Mouse (Mus musculus) MEL (cell line): Measurements from ENCODE around the gene Lhx3. TPM values are rescaled to one million over a fixed set of nuclear protein-coding genes. Genes with fewer than 3 reads are reported as not detected.

Experiments
- DNase-seq: peaks from one replicate; pipeline ENCODE4 v3.0.0; 2011; ENCODE audit warnings: low read depth, low spot score
- H3K27ac ChIP-seq: 2 replicates; pipeline ENCODE4 v1.5.1; 2012; ENCODE audit warnings: low read depth, mild to moderate bottlenecking, control low read depth, low read length, moderate library complexity; ENCODE audit not compliant: control insufficient read depth
- H3K27me3 ChIP-seq, 2 experiments: fragments of 150-350 bp in 1 of 2; sonication (generic) in 1 of 2; 2 replicates each; pipeline ENCODE4 v1.6.1; 2012; ENCODE audit warnings: low read length in 2 of 2, mild to moderate bottlenecking in 2 of 2, improper control_type of control experiment in 1 of 2, moderate library complexity in 1 of 2; ENCODE audit not compliant: insufficient read depth in 2 of 2, control insufficient read depth in 1 of 2
- H3K36me3 ChIP-seq, 2 experiments: 2 replicates each; pipeline ENCODE4 v1.6.1; 2012 to 2014; ENCODE audit warnings: low read length in 2 of 2, improper control_type of control experiment in 1 of 2, inconsistent platforms in 1 of 2, mild to moderate bottlenecking in 1 of 2; ENCODE audit not compliant: insufficient read depth in 2 of 2, control insufficient read depth in 1 of 2
- H3K4me1 ChIP-seq, 2 experiments: fragments of 150-350 bp in 1 of 2; sonication (generic) in 1 of 2; 2 replicates each; pipeline ENCODE4 v1.6.1; 2012; ENCODE audit warnings: low read length in 2 of 2, improper control_type of control experiment in 1 of 2, mild to moderate bottlenecking in 1 of 2; ENCODE audit not compliant: insufficient read depth in 2 of 2, control insufficient read depth in 1 of 2
- H3K4me3 ChIP-seq, 2 experiments: fragments of 150-350 bp in 1 of 2; sonication (generic) in 1 of 2; 2 replicates each; pipeline ENCODE4 v1.5.1; 2012; ENCODE audit warnings: low read depth in 2 of 2, low read length in 2 of 2, mild to moderate bottlenecking in 2 of 2, moderate library complexity in 2 of 2, control low read depth in 1 of 2, improper control_type of control experiment in 1 of 2; ENCODE audit not compliant: control insufficient read depth in 1 of 2, insufficient read depth in 1 of 2
- H3K79me2 ChIP-seq: 2 replicates; pipeline ENCODE4 v1.6.1; 2012; ENCODE audit warnings: mild to moderate bottlenecking, low read length, moderate library complexity; ENCODE audit not compliant: control insufficient read depth, poor library complexity, insufficient read depth
- H3K9ac ChIP-seq: 2 replicates; pipeline ENCODE4 v1.6.1; 2012; ENCODE audit warnings: low read depth, mild to moderate bottlenecking, control low read depth, low read length, moderate library complexity; ENCODE audit not compliant: control insufficient read depth, poor library complexity, severe bottlenecking
- H3K9me3 ChIP-seq: fragments of 150-350 bp; sonication (generic); replicated peaks from 2 replicates; pipeline ENCODE4 v1.6.1; 2012; ENCODE audit warnings: mild to moderate bottlenecking, low read length, improper control_type of control experiment, moderate library complexity; ENCODE audit not compliant: insufficient read depth
- BHLHE40 ChIP-seq: IDR thresholded peaks from 2 replicates; pipeline ENCODE4 v1.6.1; 2012; ENCODE audit warnings: low read depth, mild to moderate bottlenecking, inconsistent platforms, low read length, improper control_type of control experiment, borderline replicate concordance
- CTCF ChIP-seq, 3 experiments: IDR thresholded peaks in 2 of 3; conservative IDR thresholded peaks in 1 of 3; 2 replicates each; pipeline ENCODE4 v1.5.1; 2011 to 2012; ENCODE audit warnings: low read length in 3 of 3, low read depth in 2 of 3, mild to moderate bottlenecking in 2 of 3, improper control_type of control experiment in 1 of 3, inconsistent platforms in 1 of 3, mixed read lengths in 1 of 3, moderate library complexity in 1 of 3; ENCODE audit not compliant: control insufficient read depth in 1 of 3, insufficient read depth in 1 of 3, poor library complexity in 1 of 3, severe bottlenecking in 1 of 3
- ELF1 ChIP-seq: IDR thresholded peaks from 2 replicates; pipeline ENCODE4 v1.6.1; 2014; ENCODE audit warnings: low read depth, mild to moderate bottlenecking, inconsistent platforms, low read length, improper control_type of control experiment, moderate library complexity
- GABPA ChIP-seq: IDR thresholded peaks from 2 replicates; pipeline ENCODE4 v1.6.1; 2012; ENCODE audit warnings: low read depth, mild to moderate bottlenecking, inconsistent platforms, low read length, improper control_type of control experiment, moderate library complexity
- GATA1 ChIP-seq: IDR thresholded peaks from 2 replicates; pipeline ENCODE4 v1.6.1; 2011; ENCODE audit warnings: low read depth, low read length, improper control_type of control experiment
- HCFC1 ChIP-seq: IDR thresholded peaks from 2 replicates; pipeline ENCODE4 v1.6.1; 2012; ENCODE audit warnings: low read depth, mild to moderate bottlenecking, inconsistent platforms, low read length, improper control_type of control experiment, moderate library complexity
- KAT2A ChIP-seq: conservative IDR thresholded peaks from 2 replicates; pipeline ENCODE4 v1.6.1; 2012; ENCODE audit warnings: low read depth, low read length, improper control_type of control experiment, inconsistent platforms
- MAFK ChIP-seq: IDR thresholded peaks from 2 replicates; pipeline ENCODE4 v1.6.1; 2011; ENCODE audit warnings: low read depth, mild to moderate bottlenecking, low read length, improper control_type of control experiment, borderline replicate concordance
- MAX ChIP-seq: IDR thresholded peaks from 2 replicates; pipeline ENCODE4 v1.6.1; 2011; ENCODE audit warnings: low read length, improper control_type of control experiment
- MAZ ChIP-seq: IDR thresholded peaks from 2 replicates; pipeline ENCODE4 v1.6.1; 2012; ENCODE audit warnings: low read depth, mild to moderate bottlenecking, inconsistent platforms, low read length, improper control_type of control experiment
- MEF2A ChIP-seq: IDR thresholded peaks from 2 replicates; pipeline ENCODE4 v1.6.1; 2014; ENCODE audit warnings: low read depth, mild to moderate bottlenecking, inconsistent platforms, low read length, improper control_type of control experiment; ENCODE audit not compliant: poor library complexity, insufficient replicate concordance, severe bottlenecking; ENCODE audit errors: extremely low read depth
- MXI1 ChIP-seq: IDR thresholded peaks from 2 replicates; pipeline ENCODE4 v1.6.1; 2011; ENCODE audit warnings: mild to moderate bottlenecking, low read depth, low read length, improper control_type of control experiment
- MYB ChIP-seq: IDR thresholded peaks from 2 replicates; pipeline ENCODE4 v1.6.1; 2011; ENCODE audit warnings: mild to moderate bottlenecking, low read depth, low read length, improper control_type of control experiment
- MYC ChIP-seq: IDR thresholded peaks from 2 replicates; pipeline ENCODE4 v1.6.1; 2011; ENCODE audit warnings: low read depth, mild to moderate bottlenecking, low read length, improper control_type of control experiment, moderate library complexity
- NELFE ChIP-seq: IDR thresholded peaks from 2 replicates; pipeline ENCODE4 v1.6.1; 2011; ENCODE audit warnings: low read depth, low read length, improper control_type of control experiment
- NRF1 ChIP-seq: IDR thresholded peaks from 2 replicates; pipeline ENCODE4 v1.6.1; 2014; ENCODE audit warnings: low read depth, mild to moderate bottlenecking, inconsistent platforms, low read length, improper control_type of control experiment, moderate library complexity; ENCODE audit not compliant: poor library complexity, insufficient read depth, severe bottlenecking
- POLR2A ChIP-seq, 2 experiments: IDR thresholded peaks; 2 replicates each; pipeline ENCODE4 v1.6.1; 2011 to 2012; ENCODE audit warnings: low read length in 2 of 2, mild to moderate bottlenecking in 2 of 2, control low read depth in 1 of 2, improper control_type of control experiment in 1 of 2, low read depth in 1 of 2, moderate library complexity in 1 of 2; ENCODE audit not compliant: control insufficient read depth in 1 of 2, insufficient read depth in 1 of 2, poor library complexity in 1 of 2
- POLR2AphosphoS2 ChIP-seq: IDR thresholded peaks from 2 replicates; pipeline ENCODE4 v1.6.1; 2011; ENCODE audit warnings: low read length, improper control_type of control experiment
- POLR2AphosphoS5 ChIP-seq: IDR thresholded peaks from 2 replicates; pipeline ENCODE4 v1.6.1; 2012; ENCODE audit warnings: low read depth, borderline replicate concordance, mild to moderate bottlenecking, inconsistent platforms, low read length, moderate library complexity, mixed read lengths
- SIN3A ChIP-seq: IDR thresholded peaks from 2 replicates; pipeline ENCODE4 v1.6.1; 2012; ENCODE audit warnings: low read length, improper control_type of control experiment, inconsistent platforms
- TAL1 ChIP-seq: IDR thresholded peaks from 2 replicates; pipeline ENCODE4 v1.6.1; 2012; ENCODE audit warnings: mild to moderate bottlenecking, inconsistent platforms, low read length, moderate library complexity, mixed read lengths
- TBP ChIP-seq: IDR thresholded peaks from 2 replicates; pipeline ENCODE4 v1.8.0; 2011; ENCODE audit warnings: low read depth, low read length, improper control_type of control experiment
- TCF12 ChIP-seq: IDR thresholded peaks from 2 replicates; pipeline ENCODE4 v1.6.1; 2014; ENCODE audit warnings: low read depth, mild to moderate bottlenecking, inconsistent platforms, low read length, improper control_type of control experiment, moderate library complexity
- USF1 ChIP-seq: IDR thresholded peaks from 2 replicates; pipeline ENCODE4 v1.6.1; 2014; ENCODE audit warnings: low read depth, mild to moderate bottlenecking, inconsistent platforms, low read length, improper control_type of control experiment, moderate library complexity
- USF2 ChIP-seq, 2 experiments: IDR thresholded peaks; 2 replicates each; pipeline ENCODE4 v1.6.1; 2011 to 2012; ENCODE audit warnings: improper control_type of control experiment in 2 of 2, low read length in 2 of 2, borderline replicate concordance in 1 of 2, inconsistent platforms in 1 of 2, low read depth in 1 of 2, mild to moderate bottlenecking in 1 of 2; ENCODE audit not compliant: insufficient read depth in 1 of 2
- ZKSCAN1 ChIP-seq: IDR thresholded peaks from 2 replicates; pipeline ENCODE4 v1.6.1; 2012; ENCODE audit warnings: low read depth, mild to moderate bottlenecking, inconsistent platforms, low read length, improper control_type of control experiment, moderate library complexity
- ZMIZ1 ChIP-seq: IDR thresholded peaks from 2 replicates; pipeline ENCODE4 v1.6.1; 2012; ENCODE audit warnings: low read depth, mild to moderate bottlenecking, inconsistent platforms, low read length, improper control_type of control experiment, moderate library complexity
- ZNF384 ChIP-seq: IDR thresholded peaks from 2 replicates; pipeline ENCODE4 v1.6.1; 2012; ENCODE audit warnings: low read depth, mild to moderate bottlenecking, inconsistent platforms, low read length, improper control_type of control experiment
- polyA plus RNA-seq, 2 experiments: library from polyadenylated mRNA; stranded (reverse) in 1 of 2; unstranded in 1 of 2; fragments of >175 nt in 1 of 2; fragments of >200 nt in 1 of 2; gene quantifications; 2 replicates each; pipeline versions ENCODE4 v1.2.1 to v1.2.4; 2012; ENCODE audit warnings: low replicate concordance in 2 of 2, low read depth in 1 of 2; ENCODE audit not compliant: insufficient read length in 2 of 2, insufficient read depth in 1 of 2, missing spikeins in 1 of 2
- total RNA-seq: library from RNA; depleted of rRNA; stranded (reverse); fragments of 300-350 nt; gene quantifications from 2 replicates; pipeline ENCODE4 v1.2.3, GENCODE M21; 2012

Gene Lhx3
- total and polyA plus RNA-seq, 3 experiments: not detected

GRCm38 (mm10) chr2:26237290-26237782 lies 29.2 kb upstream of the Lhx3 start, which contains the start of gene Qsox2:
Gene Qsox2, minus strand, starts transcription at chr2:26237525.
- Histone ChIP-seq H3K4me3 (peak within 1 kb of the TSS; percentile 74 to 89), H3K27ac (peak within 1 kb of the TSS; percentile 11; the same call in 1 of the 2 replicates), H3K36me3 (peaks cover 0 to 24% of the 10 kb centered on the region in 2 experiments; a peak in 2 of 4 replicates), H3K27me3 (peaks cover 5% of the 10 kb centered on the region in 2 experiments; a peak in 3 of 4 replicates), H3K79me2 (peaks cover 9% of the 10 kb centered on the region), H3K4me1 (peaks cover 5 to 23% of the 10 kb centered on the region in 2 experiments; a peak in 3 of 4 replicates), H3K9me3 (no peaks in the 10 kb centered on the region), H3K9ac (peak within 1 kb of the TSS; percentile 94)
- peak; percentile 94 for DNase-seq
- TF ChIP-seq SIN3A (peak; percentile 82), MAFK (no peak), MEF2A (no peak), CTCF (IDR thresholded peaks at IDR 0.05 in 2 of 3, conservative IDR thresholded peaks at IDR 0.05 in 1 of 3; ENCODE audit: control insufficient read depth in 1 of 3, insufficient read depth in 1 of 3, low read depth in 2 of 3, low read length in 3 of 3, poor library complexity in 1 of 3, severe bottlenecking in 1 of 3) (no peak), MYC (peak; percentile 21; the same call in 1 of the 2 replicates), TAL1 (no peak), NELFE (peak; percentile 80), ZNF384 (peak; percentile 95), USF2 (IDR thresholded peaks at IDR 0.05; ENCODE audit: borderline replicate concordance in 1 of 2, insufficient read depth in 1 of 2, low read depth in 1 of 2, low read length in 2 of 2) (peak; percentile 42 to 77; a peak in 3 of 4 replicates), BHLHE40 (peak; percentile 88), KAT2A (no peak; the same call in 1 of the 2 replicates), POLR2A (IDR thresholded peaks at IDR 0.05; ENCODE audit: control insufficient read depth in 1 of 2, insufficient read depth in 1 of 2, low read depth in 1 of 2, low read length in 2 of 2, poor library complexity in 1 of 2) (peak; percentile 33 to 81; a peak in 2 of 4 replicates), HCFC1 (peak; percentile 77), TCF12 (peak; percentile 62), POLR2AphosphoS2 (0 out of 2 replicates have a peak, but pooled peaks have one; percentile 28), TBP (peak; percentile 38; the same call in 1 of the 2 replicates), USF1 (peak; percentile 96), POLR2AphosphoS5 (no peak), MAZ (peak; percentile 67; the same call in 1 of the 2 replicates), ELF1 (0 out of 2 replicates have a peak, but pooled peaks have one; percentile 18), ZKSCAN1 (peak; percentile 45; the same call in 1 of the 2 replicates), NRF1 (peak; percentile 61), MXI1 (peak; percentile 78; the same call in 1 of the 2 replicates), GATA1 (no peak), MYB (no peak), ZMIZ1 (0 out of 2 replicates have a peak, but pooled peaks have one; percentile 33), MAX (peak; percentile 80), GABPA (no peak)
